Mouse (Mus musculus): ENCODE measurements around the gene Nav2.
A peak's percentile ranks its signal among the peaks of the same experiment; 100 is the strongest.

Gene Nav2

GRCm38 (mm10) chr7:48888751-48889150 is 19.8 kb upstream of the Nav2 start:
- no peak for DNase-seq (ENCODE audit: low spot score in 2 of 2)

GRCm38 (mm10) chr7:48891029-48891428 is 17.5 kb upstream of the Nav2 start:
- no peak for DNase-seq (ENCODE audit: low spot score in 2 of 2)

DNA sequence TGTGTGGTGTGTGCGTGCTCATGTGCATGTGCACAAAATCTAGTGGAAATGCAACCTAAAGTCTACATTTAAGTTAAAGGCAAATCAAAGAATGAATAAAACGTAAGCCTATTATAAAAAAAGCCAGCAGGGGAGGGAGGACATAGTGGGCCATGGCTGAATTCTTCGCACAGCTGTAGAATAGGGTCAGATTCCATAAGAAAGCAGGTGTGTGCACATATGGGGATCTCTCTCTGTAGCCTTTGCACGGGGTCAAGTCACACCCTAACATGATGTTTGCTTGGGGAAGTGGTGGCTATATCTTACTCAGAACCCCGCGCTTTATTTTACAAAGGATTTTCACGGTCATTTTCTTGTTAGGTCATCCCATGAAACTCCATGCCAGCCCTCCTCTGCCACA is 15.4 kb upstream of the Nav2 start:
- no peak for DNase-seq (ENCODE audit: low spot score in 2 of 2)

DNA sequence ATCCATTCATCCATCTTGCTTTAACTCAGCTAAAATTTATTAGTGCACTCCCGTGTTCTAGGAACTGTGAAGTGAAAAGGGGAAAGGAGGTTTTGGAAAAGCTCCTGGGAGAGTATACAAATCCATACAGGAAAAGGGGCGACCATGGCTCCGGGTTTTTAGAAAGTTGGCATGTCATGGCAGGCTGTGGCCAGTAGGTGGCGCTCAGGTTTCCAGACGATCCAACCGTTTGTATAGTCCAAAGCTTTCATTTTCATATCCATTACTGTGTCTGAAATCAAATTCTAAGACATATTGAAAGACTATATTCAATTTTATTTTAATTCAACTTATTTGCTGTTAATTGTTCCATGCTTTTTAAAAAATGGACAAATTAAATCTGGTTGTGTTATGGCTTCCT is 14.4 kb upstream of the Nav2 start:
- peak; percentile 44 to 61 for DNase-seq (ENCODE audit: low spot score in 2 of 2)

DNA sequence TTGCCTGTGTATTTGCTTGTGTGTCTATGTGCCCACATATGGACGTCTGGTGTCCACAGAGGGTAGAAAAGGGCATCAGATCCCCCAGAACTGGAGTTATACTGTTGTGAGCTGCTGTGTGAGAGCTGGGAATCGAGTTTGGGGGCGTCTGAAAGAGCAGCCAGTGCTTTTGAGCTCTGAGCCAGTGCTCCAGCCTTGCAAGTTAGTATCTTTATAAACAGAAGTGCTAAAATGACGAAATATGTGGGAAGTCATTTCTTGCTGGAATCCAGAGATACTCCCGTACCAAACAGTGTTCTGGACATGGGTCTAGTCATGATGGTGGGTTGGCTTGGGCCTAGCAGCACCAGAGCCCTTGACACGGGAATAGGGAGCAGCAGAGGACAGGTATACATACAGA is 13.8 kb upstream of the Nav2 start:
- DNase-seq (ENCODE audit: low spot score in 2 of 2), result no peak

DNA sequence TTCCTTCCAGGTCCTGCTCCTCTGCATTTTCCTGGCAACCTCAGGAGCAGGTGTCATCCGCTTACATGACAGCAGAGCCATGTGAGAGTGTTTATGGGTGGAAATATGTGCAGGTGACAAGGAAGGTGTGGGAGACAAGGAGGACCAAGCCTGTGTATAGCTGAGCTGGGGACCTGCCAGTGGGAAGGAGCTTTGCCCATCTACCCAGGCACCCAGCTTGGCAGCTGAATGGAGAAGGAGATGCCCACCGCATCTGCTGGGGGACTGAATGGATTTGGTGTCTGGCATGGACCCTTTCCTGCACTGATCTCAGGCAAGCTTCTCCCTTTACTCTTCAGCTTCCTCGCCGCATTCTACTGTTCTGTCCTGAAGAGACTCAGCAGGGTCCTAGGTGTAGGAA is 13.0 kb upstream of the Nav2 start:
- no peak for DNase-seq (ENCODE audit: low spot score in 2 of 2)

GRCm38 (mm10) chr7:48896051-48896450 is 12.5 kb upstream of the Nav2 start:
- no peak for DNase-seq (ENCODE audit: low spot score in 2 of 2)

DNA sequence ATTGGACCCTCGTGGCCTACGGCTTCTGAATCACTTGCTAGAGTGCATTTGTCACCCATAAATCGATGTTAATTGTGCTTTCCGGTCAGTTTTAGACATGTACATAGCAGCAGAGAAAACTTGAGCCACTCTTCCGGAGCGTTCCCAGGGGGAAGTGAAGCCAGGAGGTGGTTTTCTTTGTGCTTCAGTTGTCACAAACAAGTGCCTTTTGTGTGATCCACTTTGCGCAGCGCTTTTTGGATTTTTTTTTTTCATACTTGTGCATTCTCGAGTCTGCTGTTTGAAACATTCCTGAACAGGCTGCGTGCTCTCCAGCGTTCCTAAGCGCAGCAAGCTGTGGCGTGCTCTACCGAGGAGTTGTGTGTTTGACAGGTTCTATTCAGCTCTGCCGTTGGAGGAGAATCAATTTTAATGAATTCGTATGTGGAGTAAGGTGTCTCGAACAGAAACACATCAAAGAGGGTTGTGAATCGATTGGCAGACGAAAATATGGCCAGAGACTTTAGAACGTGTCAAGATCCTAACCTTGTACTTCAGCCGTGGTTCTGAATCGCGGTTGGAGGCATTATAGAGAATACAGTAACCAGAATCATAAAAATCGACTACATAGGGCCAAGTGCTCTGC is 10.9 kb upstream of the Nav2 start:
- no peak for DNase-seq (ENCODE audit: low spot score in 2 of 2)

GRCm38 (mm10) chr7:48898416-48898815 is 10.1 kb upstream of the Nav2 start:
- DNase-seq (ENCODE audit: low spot score in 2 of 2), result no peak

GRCm38 (mm10) chr7:48900408-48901167 is 7.9 kb upstream of the Nav2 start:
- no peak for DNase-seq (ENCODE audit: low spot score in 2 of 2)

GRCm38 (mm10) chr7:48902454-48902853 is 6.1 kb upstream of the Nav2 start:
- DNase-seq (ENCODE audit: low spot score in 2 of 2), result no peak

- DNase-seq (ENCODE audit: low spot score in 2 of 2), result no peak
Measured at GRCm38 (mm10) chr7:48909342-48909671, 791 bp downstream of the Nav2 start.

- no peak for DNase-seq (ENCODE audit: low spot score in 2 of 2)
Measured at GRCm38 (mm10) chr7:48910282-48910681, 1.8 kb downstream of the Nav2 start.

DNA sequence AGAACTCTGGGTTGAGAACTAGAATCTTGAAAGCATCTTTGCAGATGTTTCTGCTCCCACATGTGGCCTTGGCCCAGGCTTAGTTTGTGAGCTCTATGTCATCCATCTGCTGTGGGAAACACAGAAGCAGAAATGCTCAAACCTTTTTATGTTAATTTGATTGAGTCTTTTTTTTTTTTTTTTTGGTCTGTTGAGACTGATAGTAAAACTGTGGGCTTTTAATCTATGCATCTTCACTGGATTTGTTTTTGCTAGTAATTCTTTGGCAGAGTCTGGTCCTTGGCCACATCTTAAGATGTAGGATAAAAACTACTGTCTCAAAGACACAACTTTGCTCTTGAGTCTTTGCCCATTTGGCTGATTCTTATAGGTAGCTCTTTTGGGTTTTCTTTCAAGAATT is 2.6 kb downstream of the Nav2 start:
- DNase-seq (ENCODE audit: low spot score in 2 of 2), result no peak

- no peak for DNase-seq (ENCODE audit: low spot score in 2 of 2)
Measured at GRCm38 (mm10) chr7:48914630-48915506, 6.4 kb downstream of the Nav2 start.

- DNase-seq (ENCODE audit: low spot score in 2 of 2), result no peak
Measured at GRCm38 (mm10) chr7:48917463-48917862, 8.9 kb downstream of the Nav2 start.

DNA sequence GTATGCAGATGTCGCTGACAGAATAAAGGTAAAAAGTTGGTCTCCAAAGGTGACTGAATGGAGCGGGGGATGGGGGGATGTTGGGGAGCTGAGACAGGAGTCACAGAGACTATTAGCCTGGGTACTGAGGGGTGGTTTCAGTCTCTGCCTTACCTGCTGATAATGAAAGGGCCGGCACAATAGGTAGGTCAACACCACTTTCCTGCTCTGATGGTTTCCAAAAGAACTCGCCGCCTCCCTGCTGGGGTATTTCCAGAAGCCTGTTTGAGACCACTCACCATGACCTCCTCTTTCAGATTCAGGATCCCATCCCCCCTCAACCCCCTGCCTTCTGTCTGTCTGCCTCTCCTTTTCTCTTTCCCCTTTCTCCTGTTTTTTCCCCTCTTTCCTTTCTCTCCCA is 9.5 kb downstream of the Nav2 start:
- DNase-seq (ENCODE audit: low spot score in 2 of 2), result no peak

DNA sequence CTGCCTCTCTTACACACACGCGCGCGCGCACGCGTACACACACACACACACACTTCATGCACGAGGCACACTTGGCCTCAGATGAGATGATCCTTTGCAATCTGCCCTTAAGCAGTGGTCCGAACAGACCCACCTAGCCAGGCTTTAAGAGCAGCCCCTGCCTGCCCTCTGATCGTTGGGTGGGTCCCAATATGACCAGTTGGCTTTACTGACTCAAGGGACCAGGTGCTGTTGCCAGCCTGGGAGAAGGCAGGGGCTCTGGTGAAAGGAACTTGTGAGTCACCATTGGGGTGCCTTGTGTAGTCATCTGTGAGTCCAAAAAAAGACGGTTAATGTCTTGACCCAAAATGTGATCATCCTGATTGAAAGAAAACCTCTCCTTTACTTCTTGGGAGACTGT is 9.9 kb downstream of the Nav2 start:
- DNase-seq (ENCODE audit: low spot score in 2 of 2), result no peak

DNA sequence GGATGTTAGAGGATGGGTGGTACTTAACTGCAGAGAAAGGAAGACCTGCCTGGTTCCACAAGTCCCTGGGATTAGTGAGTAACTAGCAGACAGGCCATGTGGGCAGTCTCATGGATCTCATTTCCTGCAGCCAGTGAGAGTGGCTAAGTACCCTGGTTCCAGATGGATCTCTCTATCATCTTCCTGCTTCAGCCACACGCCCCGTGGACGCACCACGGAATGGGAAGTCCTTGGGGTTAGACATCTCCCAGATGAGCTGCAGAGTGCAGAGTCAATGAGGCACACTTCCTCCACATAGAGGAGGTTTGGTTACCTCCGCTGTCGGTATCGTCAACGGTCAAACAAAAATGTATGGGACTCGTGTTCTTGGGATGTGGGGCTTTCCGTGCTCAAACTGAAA is 15.1 kb downstream of the Nav2 start:
- DNase-seq (ENCODE audit: low spot score in 2 of 2), result no peak

DNA sequence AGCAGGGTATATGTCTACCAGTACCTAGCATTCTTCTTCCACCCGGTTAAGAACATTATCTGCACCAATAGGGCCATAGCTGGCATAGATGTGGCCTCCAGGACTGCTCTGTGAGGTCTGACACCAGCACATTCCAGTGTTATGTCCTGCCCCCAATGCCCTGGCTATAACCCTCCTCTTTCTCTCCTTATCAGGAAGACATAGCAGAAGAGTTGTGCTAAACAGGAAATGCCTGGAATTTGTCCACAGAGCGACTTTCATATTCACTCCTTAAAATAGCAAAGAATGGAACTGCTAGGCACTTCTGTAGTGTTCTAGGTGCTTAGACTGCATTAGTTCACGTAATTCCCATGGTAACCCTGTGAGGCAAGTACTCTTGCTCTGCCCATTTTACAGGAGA is 16.7 kb downstream of the Nav2 start:
- no peak for DNase-seq (ENCODE audit: low spot score in 2 of 2)

DNA sequence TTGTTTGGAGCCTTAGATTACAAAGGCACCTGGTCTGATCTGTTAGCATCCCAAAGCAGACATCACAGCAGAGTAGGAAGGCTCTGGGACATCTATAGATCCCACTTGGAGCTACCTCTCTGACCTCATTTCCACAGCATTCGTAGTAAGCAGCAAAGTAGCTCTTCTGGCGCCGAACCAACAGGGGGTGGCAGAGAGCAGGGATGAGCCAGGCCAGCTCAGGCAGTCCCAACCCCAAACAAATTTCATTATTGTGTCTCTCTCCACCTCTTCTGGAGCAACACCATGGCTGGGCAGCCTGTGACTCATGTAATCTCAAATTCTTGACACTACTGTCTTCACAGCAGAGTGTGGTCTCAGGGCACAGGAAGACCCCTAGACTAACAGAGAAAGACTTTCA is 19.8 kb downstream of the Nav2 start:
- DNase-seq (ENCODE audit: low spot score in 2 of 2), result peak; percentile 31 to 55

DNA sequence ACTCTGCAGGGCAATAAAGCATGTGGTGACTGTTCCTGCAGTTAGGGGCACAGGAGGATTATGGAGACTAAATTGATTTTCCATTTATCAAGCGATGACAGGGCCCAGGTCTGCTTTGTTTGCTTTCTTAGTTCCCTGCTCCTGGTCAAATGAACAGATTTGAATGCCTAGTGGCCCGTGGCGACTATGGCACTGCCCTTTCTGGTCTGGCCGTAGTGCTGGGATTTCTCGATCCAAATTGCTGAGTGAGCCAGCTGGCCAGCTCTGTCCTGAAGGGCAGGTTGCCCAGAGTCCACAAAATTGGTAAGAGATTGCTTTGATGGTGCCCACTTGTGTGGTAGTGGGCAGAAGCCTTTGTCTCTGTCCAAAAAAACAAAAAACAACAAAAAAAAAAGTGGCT is 21.9 kb downstream of the Nav2 start:
- DNase-seq (ENCODE audit: low spot score in 2 of 2), result peak in 1 of 2 experiments; percentile 32

GRCm38 (mm10) chr7:48932138-48932537 is 23.6 kb downstream of the Nav2 start:
- DNase-seq (ENCODE audit: low spot score in 2 of 2), result no peak

Data from urinary bladder, postnatal 36 days (tissue).